ENCODE assay signal across 8 mouse cellular contexts in the genomic region with DNA sequence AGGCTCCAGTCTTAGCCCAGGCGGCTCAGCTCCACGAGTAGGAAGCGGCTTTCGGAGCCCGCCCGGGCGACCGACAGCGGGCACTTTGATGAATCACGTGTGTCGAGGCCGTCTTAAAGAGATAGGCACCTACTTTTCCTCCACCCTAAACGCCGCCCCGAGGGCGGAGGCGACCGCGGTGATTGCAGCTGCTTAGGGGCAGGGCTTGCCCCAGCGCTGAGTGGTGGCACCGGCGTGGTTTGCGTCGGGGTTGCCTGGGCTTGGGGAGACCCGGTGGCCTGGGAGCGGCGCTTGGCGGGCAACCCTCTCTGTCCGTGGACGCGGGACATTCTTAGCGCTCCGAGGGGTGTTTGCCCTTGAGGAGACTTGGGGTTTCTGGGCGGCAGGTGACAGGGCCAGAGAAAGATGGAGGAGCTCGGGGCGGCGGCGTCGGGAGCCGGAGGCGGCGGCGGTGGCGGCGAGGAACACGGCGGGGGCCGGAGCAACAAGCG. TPM values are rescaled to one million over a fixed set of nuclear protein-coding genes. Genes with fewer than 3 reads are reported as not detected.
DNase-seq lines count a peak whose midpoint lies in the region; ATAC-seq and TF ChIP-seq lines count a peak whose summit lies in the region.

A gene (plus strand): TSS at position 172 of the 491 bp plus-strand sequence.

- DNase-seq in cerebellum, adult 18-20 months: peak; percentile 77 to 81
- DNase-seq in heart, postnatal 36 days: peak; percentile 76 to 78
- DNase-seq in layer of hippocampus, adult 18-20 months (ENCODE audit: low spot score in 2 of 2): peak; percentile 54 to 73
- DNase-seq in lung, adult 2 months: peak; percentile 76
- DNase-seq in testis, postnatal 10 days (ENCODE audit: low spot score): peak; percentile 77

- H3K9me3 ChIP-seq in ES-Bruce4 (replicated peaks; ENCODE audit: control insufficient read depth, insufficient read depth, low read length, poor library complexity, severe bottlenecking): no peaks in the 10 kb centered on the region
- no peaks in the 10 kb centered on the region for H3K9me3 ChIP-seq in forebrain, embryonic 16.5 days (ENCODE audit: control insufficient read depth, low read length)
- H3K9me3 ChIP-seq in neural tube, embryonic 15.5 days (replicated peaks): no peaks in the 10 kb centered on the region

- TF ChIP-seq POLR2A in ES-Bruce4 (IDR thresholded peaks at IDR 0.05; ENCODE audit: insufficient read depth, low read length): peak; percentile 15
- peak; percentile 71; the same call in 1 of the 2 replicates for TF ChIP-seq POLR2A in lung, adult 2 months (IDR thresholded peaks at IDR 0.05; ENCODE audit: borderline replicate concordance, extremely low read depth, low read depth, low read length)

- peak within 1 kb of the TSS; percentile 88 for H3K4me3 ChIP-seq in ES-Bruce4 (ENCODE audit: low read depth, low read length)
- H3K4me3 ChIP-seq in forebrain, embryonic 16.5 days (replicated peaks; ENCODE audit: low read length): peak within 1 kb of the TSS; percentile 65
- peak within 1 kb of the TSS; percentile 81 for H3K4me3 ChIP-seq in lung, adult 2 months (replicated peaks; ENCODE audit: extremely low read depth, low read depth, low read length)
- H3K4me3 ChIP-seq in neural tube, embryonic 15.5 days (replicated peaks): peak within 1 kb of the TSS; percentile 58

- H3K27me3 ChIP-seq in ES-Bruce4 (ENCODE audit: control insufficient read depth, insufficient read depth, low read length, poor library complexity, severe bottlenecking): no peaks in the 10 kb centered on the region
- no peaks in the 10 kb centered on the region for H3K27me3 ChIP-seq in forebrain, embryonic 16.5 days (replicated peaks; ENCODE audit: control insufficient read depth, insufficient read depth, low read length)
- H3K27me3 ChIP-seq in neural tube, embryonic 15.5 days (replicated peaks): no peaks in the 10 kb centered on the region

- TF ChIP-seq EP300 in ES-Bruce4 (IDR thresholded peaks at IDR 0.05; ENCODE audit: insufficient read depth, low read depth, low read length): no peak

- ATAC-seq in forebrain, embryonic 16.5 days: peak; percentile 95
- ATAC-seq in neural tube, embryonic 15.5 days (ENCODE audit: low FRiP score): peak; percentile 92

- 18% methylated on average over 46 of the region's 49 CpGs for WGBS in forebrain, embryonic 16.5 days
- 22% methylated on average over 49 of the region's 49 CpGs for WGBS in lung, adult 2 months
- WGBS in neural tube, embryonic 15.5 days: 9% methylated on average over 43 of the region's 49 CpGs

- peak within 1 kb of the TSS; percentile 80 for H3K27ac ChIP-seq in ES-Bruce4 (ENCODE audit: insufficient read depth, low read length)
- peak within 1 kb of the TSS; percentile 53; the same call in 1 of the 2 replicates for H3K27ac ChIP-seq in forebrain, embryonic 16.5 days (ENCODE audit: low read length)
- H3K27ac ChIP-seq in neural tube, embryonic 15.5 days (replicated peaks): peak within 1 kb of the TSS; percentile 54

- H3K4me1 ChIP-seq in ES-Bruce4 (ENCODE audit: control insufficient read depth, insufficient read depth, low read length): no peaks in the 10 kb centered on the region
- H3K4me1 ChIP-seq in forebrain, embryonic 16.5 days (replicated peaks; ENCODE audit: control insufficient read depth, insufficient read depth, low read length): no peaks in the 10 kb centered on the region
- no peaks in the 10 kb centered on the region for H3K4me1 ChIP-seq in lung, adult 2 months (ENCODE audit: control insufficient read depth, insufficient read depth, low read length)
- H3K4me1 ChIP-seq in neural tube, embryonic 15.5 days: no peaks in the 10 kb centered on the region

- no peak for TF ChIP-seq CTCF in ES-Bruce4 (IDR thresholded peaks at IDR 0.05; ENCODE audit: low read depth, low read length)
- no peak for TF ChIP-seq CTCF in lung, adult 2 months (IDR thresholded peaks at IDR 0.05; ENCODE audit: insufficient read depth, low read length)

- H3K9ac ChIP-seq in ES-Bruce4 (ENCODE audit: low read depth, poor library complexity, severe bottlenecking): peak within 1 kb of the TSS; percentile 95
- H3K9ac ChIP-seq in forebrain, embryonic 16.5 days (replicated peaks; ENCODE audit: low read depth, low read length): peak within 1 kb of the TSS; percentile 63
- H3K9ac ChIP-seq in neural tube, embryonic 15.5 days (replicated peaks): peak within 1 kb of the TSS; percentile 52

- intact Hi-C loops in heart, postnatal 36 days (cut with DNase I): loop anchor here (5.0 to 10.0 kb wide), 2 partner anchors 43 to 135 kb away; no protein-coding TSS in a partner anchor

- no peaks in the 10 kb centered on the region for H3K36me3 ChIP-seq in ES-Bruce4 (ENCODE audit: control insufficient read depth, insufficient read depth, low read length, poor library complexity, severe bottlenecking)
- no peaks in the 10 kb centered on the region for H3K36me3 ChIP-seq in forebrain, embryonic 16.5 days (ENCODE audit: control insufficient read depth, insufficient read depth)
- no peaks in the 10 kb centered on the region for H3K36me3 ChIP-seq in neural tube, embryonic 15.5 days

- peak within 1 kb of the TSS; percentile 52 for H3K4me2 ChIP-seq in forebrain, embryonic 16.5 days (ENCODE audit: low read length)
- peak within 1 kb of the TSS; percentile 59 for H3K4me2 ChIP-seq in neural tube, embryonic 15.5 days

RNA-seq across cellular contexts. Expression of the gene that starts here (rescaled TPM):
- 26.3 and 26.8 TPM in 2 replicates for polyA plus RNA-seq in ES-Bruce4 (2011; ENCODE audit: insufficient read depth, insufficient read length, low read depth, missing spikeins)
- 5.3 and 6.2 TPM in 2 replicates for polyA plus RNA-seq in forebrain, embryonic 16.5 days (2015; fragmentation: Nextera tagmentation; extraction: Ambion mirVana)
- 10 to 100 TPM; 14.1 to 14.5 TPM for total RNA-seq in heart, postnatal 36 days (2021)
- 10 to 100 TPM; 22.5 to 26.2 TPM for total RNA-seq in layer of hippocampus, adult 18-20 months (2021)
- 4.6 and 7.0 TPM in 2 replicates for polyA plus RNA-seq in lung, adult 2 months (2012; rRNA removed)
- polyA plus RNA-seq in neural tube, embryonic 15.5 days (2015; fragmentation: Nextera tagmentation; extraction: Ambion mirVana): 3.0 and 4.4 TPM in 2 replicates

Comparison
In these comparisons a context has a peak if more than half of its experiments do, and no peak if none do; other contexts are left out.
1. Peak in every context shown above with its lines: DNase-seq, ATAC-seq, H3K4me3 ChIP-seq and H3K27ac ChIP-seq.